ENCODE assay signal across 8 mouse cellular contexts in the genomic region with DNA sequence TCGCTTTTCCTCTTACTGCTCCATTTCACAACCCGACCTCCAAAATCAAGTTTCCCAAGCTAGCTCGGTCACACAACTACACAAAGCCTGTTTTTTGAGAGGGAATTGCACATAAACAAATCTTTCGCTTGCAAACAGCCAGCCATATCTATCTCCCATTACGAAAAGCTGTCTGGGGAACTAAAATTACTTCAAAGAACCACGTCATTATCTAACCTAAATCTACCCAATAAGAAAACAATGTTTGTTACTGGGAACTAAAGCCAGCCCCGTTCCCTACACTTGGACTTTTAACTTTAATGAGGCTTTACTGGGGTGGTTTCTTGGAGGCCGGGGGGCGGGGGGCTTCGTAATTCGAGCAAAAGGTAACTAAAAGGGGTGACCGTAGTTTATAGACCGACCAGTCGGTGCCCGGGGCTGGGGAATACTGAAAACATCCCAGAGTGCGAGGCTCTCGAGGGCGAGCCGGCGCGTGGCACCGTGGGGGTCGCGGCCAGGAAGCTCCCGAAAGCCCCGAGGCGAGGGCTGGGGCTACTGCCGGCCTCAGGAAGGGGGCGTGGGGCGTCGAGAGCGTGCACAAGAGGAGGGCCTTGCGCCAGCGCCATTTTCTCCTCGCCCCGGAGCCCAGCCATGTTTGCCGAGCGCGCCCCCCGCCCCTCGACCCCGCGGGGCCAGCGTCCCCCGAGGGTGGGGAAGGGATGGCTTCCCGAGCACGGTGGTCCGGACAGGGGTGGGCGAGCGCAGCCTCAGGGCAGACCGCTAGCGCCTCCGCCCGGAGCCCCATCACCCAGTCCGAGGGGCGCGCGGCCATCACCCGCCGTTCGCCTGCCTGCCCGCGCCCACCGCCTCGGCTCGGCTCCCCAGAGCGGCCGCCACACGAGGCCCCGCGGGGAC. TPM values are rescaled to one million over a fixed set of nuclear protein-coding genes. Genes with fewer than 3 reads are reported as not detected.
DNase-seq lines count a peak whose midpoint lies in the region; ATAC-seq and TF ChIP-seq lines count a peak whose summit lies in the region.

No protein-coding gene starts in this region.

- peaks cover 24% of the 10 kb centered on the region for H3K4me1 ChIP-seq in forebrain, embryonic 12.5 days
- H3K4me1 ChIP-seq in limb, embryonic 13.5 days: peaks cover 30% of the 10 kb centered on the region
- H3K4me1 ChIP-seq in midbrain, embryonic 14.5 days (ENCODE audit: control insufficient read depth, insufficient read depth, low read length): peaks cover 20% of the 10 kb centered on the region
- H3K4me1 ChIP-seq in stomach, embryonic 14.5 days (ENCODE audit: control insufficient read depth, insufficient read depth, low read length): peaks cover 12% of the 10 kb centered on the region; the same call in 1 of the 2 replicates

- no peak for TF ChIP-seq POLR2A in brain, embryonic 14.5 days (IDR thresholded peaks at IDR 0.05; ENCODE audit: borderline replicate concordance, extremely low read depth, insufficient read depth, insufficient read length, poor library complexity, severe bottlenecking)

- no peak for DNase-seq in cerebellum, adult 8-10 months
- DNase-seq in brain, embryonic 14.5 days (ENCODE audit: low read depth): peak; percentile 69
- peak; percentile 80 for DNase-seq in heart, postnatal 4 days
- peak; percentile 80 for DNase-seq in midbrain, embryonic 14.5 days

- H3K9me3 ChIP-seq in forebrain, embryonic 12.5 days: no peaks in the 10 kb centered on the region
- H3K9me3 ChIP-seq in limb, embryonic 13.5 days: no peaks in the 10 kb centered on the region
- H3K9me3 ChIP-seq in midbrain, embryonic 14.5 days (ENCODE audit: control insufficient read depth, low read length): no peaks in the 10 kb centered on the region
- H3K9me3 ChIP-seq in stomach, embryonic 14.5 days (ENCODE audit: control insufficient read depth, low read depth, low read length): no peaks in the 10 kb centered on the region

- H3K4me3 ChIP-seq in forebrain, embryonic 12.5 days (replicated peaks): peak overlapping the region; percentile 97
- peak overlapping the region; percentile 99 for H3K4me3 ChIP-seq in limb, embryonic 13.5 days
- peak overlapping the region; percentile 99 for H3K4me3 ChIP-seq in midbrain, embryonic 14.5 days (replicated peaks; ENCODE audit: low read depth, low read length)
- H3K4me3 ChIP-seq in stomach, embryonic 14.5 days (ENCODE audit: low read depth, low read length): peak overlapping the region; percentile 99

- peak overlapping the region; percentile 94 for H3K9ac ChIP-seq in forebrain, embryonic 12.5 days
- H3K9ac ChIP-seq in limb, embryonic 13.5 days: peak overlapping the region; percentile 98
- H3K9ac ChIP-seq in midbrain, embryonic 14.5 days (replicated peaks; ENCODE audit: low read length): peak overlapping the region; percentile 88
- H3K9ac ChIP-seq in stomach, embryonic 14.5 days (replicated peaks; ENCODE audit: low read depth, low read length): peak overlapping the region; percentile 98

- no peaks in the 10 kb centered on the region for H3K27me3 ChIP-seq in forebrain, embryonic 12.5 days
- H3K27me3 ChIP-seq in limb, embryonic 13.5 days: no peaks in the 10 kb centered on the region
- no peaks in the 10 kb centered on the region for H3K27me3 ChIP-seq in midbrain, embryonic 14.5 days (ENCODE audit: control insufficient read depth, insufficient read depth, low read length)
- H3K27me3 ChIP-seq in stomach, embryonic 14.5 days (ENCODE audit: control insufficient read depth, insufficient read depth, low read length): no peaks in the 10 kb centered on the region

- peak overlapping the region; percentile 89 for H3K27ac ChIP-seq in forebrain, embryonic 12.5 days
- H3K27ac ChIP-seq in limb, embryonic 13.5 days: peak overlapping the region; percentile 91
- H3K27ac ChIP-seq in midbrain, embryonic 14.5 days (replicated peaks; ENCODE audit: low read depth, low read length): peak overlapping the region; percentile 87
- peak overlapping the region; percentile 88 for H3K27ac ChIP-seq in stomach, embryonic 14.5 days (ENCODE audit: low read length)

- no peak for TF ChIP-seq CTCF in brain, embryonic 14.5 days (IDR thresholded peaks at IDR 0.05; ENCODE audit: borderline replicate concordance, extremely low read depth, insufficient read depth, insufficient read length)

- 2% methylated on average over 51 of the region's 71 CpGs for WGBS in forebrain, embryonic 12.5 days
- under 1% methylated on average over 48 of the region's 71 CpGs for WGBS in limb, embryonic 13.5 days
- WGBS in midbrain, embryonic 14.5 days: 1% methylated on average over 65 of the region's 71 CpGs
- under 1% methylated on average over 63 of the region's 71 CpGs for WGBS in stomach, embryonic 14.5 days

- peak overlapping the region; percentile 83 for H3K4me2 ChIP-seq in forebrain, embryonic 12.5 days
- H3K4me2 ChIP-seq in limb, embryonic 13.5 days (replicated peaks): peak overlapping the region; percentile 86
- peak overlapping the region; percentile 82 for H3K4me2 ChIP-seq in midbrain, embryonic 14.5 days (ENCODE audit: low read length)
- H3K4me2 ChIP-seq in stomach, embryonic 14.5 days (replicated peaks; ENCODE audit: low read depth, low read length): peak overlapping the region; percentile 89

- ATAC-seq in cerebellum, adult (ENCODE audit: insufficient number of reproducible peaks, low FRiP score, low TSS enrichment): peak; percentile 13; the same call in 1 of the 2 replicates
- peak; percentile 84 for ATAC-seq in forebrain, embryonic 12.5 days (ENCODE audit: low FRiP score)
- ATAC-seq in limb, embryonic 13.5 days (ENCODE audit: low FRiP score, low read depth): peak; percentile 72
- ATAC-seq in midbrain, embryonic 14.5 days (ENCODE audit: low FRiP score, low TSS enrichment): peak; percentile 82
- ATAC-seq in stomach, embryonic 14.5 days (ENCODE audit: insufficient number of reproducible peaks, insufficient read depth, low FRiP score, low read depth): peak; percentile 81

- peaks cover 20% of the 10 kb centered on the region for H3K36me3 ChIP-seq in forebrain, embryonic 12.5 days (replicated peaks)
- peaks cover 23% of the 10 kb centered on the region for H3K36me3 ChIP-seq in limb, embryonic 13.5 days
- peaks cover 30% of the 10 kb centered on the region for H3K36me3 ChIP-seq in midbrain, embryonic 14.5 days (ENCODE audit: control insufficient read depth, insufficient read depth, low read length)
- H3K36me3 ChIP-seq in stomach, embryonic 14.5 days (ENCODE audit: control insufficient read depth, insufficient read depth, low read length): peaks cover 26% of the 10 kb centered on the region

RNA-seq across cellular contexts. Expression of gene Sub1, which starts 1.6 kb away (rescaled TPM):
- polyA plus RNA-seq in brain, embryonic 14.5 days (2012; rRNA removed): 128 and 151 TPM in 2 replicates
- polyA plus RNA-seq in forebrain, embryonic 12.5 days (2016; fragmentation: Nextera tagmentation; extraction: Ambion mirVana): 666 and 676 TPM in 2 replicates
- 100 to 1,000 TPM; 183 to 198 TPM for total RNA-seq in heart, postnatal 4 days (2021)
- polyA plus RNA-seq in limb, embryonic 13.5 days (2015; fragmentation: Nextera tagmentation; extraction: Ambion mirVana): 859 and 861 TPM in 2 replicates
- polyA plus RNA-seq in midbrain, embryonic 14.5 days (2014; fragmentation: Nextera tagmentation; extraction: Ambion mirVana): 527 and 572 TPM in 2 replicates
- polyA plus RNA-seq in stomach, embryonic 14.5 days (2014; fragmentation: Nextera tagmentation; extraction: Ambion mirVana): 721 and 735 TPM in 2 replicates

Comparison
In these comparisons a context has a peak if more than half of its experiments do, and no peak if none do; other contexts are left out.
1. ATAC-seq: peak in every context shown above with its lines; median percentile 84 in forebrain, embryonic 12.5 days; 82 in midbrain, embryonic 14.5 days; 81 in stomach, embryonic 14.5 days; 72 in limb, embryonic 13.5 days; 13 in cerebellum, adult.